ENCODE assay signal across 8 mouse cellular contexts in genomic region chr15:93596285-93596684, GRCm38 (mm10). TPM values are rescaled to one million over a fixed set of nuclear protein-coding genes. Genes with fewer than 3 reads are reported as not detected.
A peak's percentile ranks its signal among the peaks of the same experiment; 100 is the strongest.
DNase-seq lines count a peak whose midpoint lies in the region; ATAC-seq lines count a peak whose summit lies in the region.

No protein-coding gene starts in this region.

- H3K4me1 ChIP-seq in megakaryocyte, embryonic 14.5 days = peaks cover 47% of the 10 kb centered on the region

- no peaks in the 10 kb centered on the region for H3K27me3 ChIP-seq in megakaryocyte, embryonic 14.5 days (replicated peaks)

- no peaks in the 10 kb centered on the region for H3K36me3 ChIP-seq in megakaryocyte, embryonic 14.5 days (replicated peaks; ENCODE audit: low read length)

- ATAC-seq in inflammation-experienced regulatory T-cells, adult 6 months = peak; percentile 32

- intact Hi-C loops in left cerebral cortex, postnatal 10 days (cut with DNase I) = loop anchor here (5.0 to 10.0 kb wide), 3 partner anchors 91 to 611 kb away; no protein-coding TSS in a partner anchor

- H3K4me3 ChIP-seq in megakaryocyte, embryonic 14.5 days (replicated peaks) = peak overlapping the region; percentile 98

- H3K9me3 ChIP-seq in megakaryocyte, embryonic 14.5 days = no peaks in the 10 kb centered on the region

- peak; percentile 61 to 69 for DNase-seq in adrenal gland, adult 18-20 months (ENCODE audit: low spot score in 2 of 2)
- peak; percentile 87 for DNase-seq in embryo, embryonic 10.5 days (ENCODE audit: low spot score)
- peak; percentile 77 for DNase-seq in gastrocnemius, postnatal 25 days
- DNase-seq in left cerebral cortex, postnatal 10 days (ENCODE audit: extremely low spot score in 1 of 2, low spot score in 2 of 2) = peak; percentile 70 to 81
- DNase-seq in right cerebral cortex, postnatal 14 days = peak; percentile 65
- DNase-seq in MN1 (ENCODE audit: low spot score) = no peak

RNA-seq across cellular contexts. Expression of gene Prickle1, which starts 0.6 kb away (rescaled TPM):
- 10 to 100 TPM; 16.8 to 26.6 TPM for total RNA-seq in adrenal gland, adult 18-20 months (2021)
- 1 to 10 TPM; 4.1 to 4.3 TPM for total RNA-seq in gastrocnemius, postnatal 25 days (2021)
- 1 to 10 TPM in 1 of 3 experiments, under 1 TPM in 2; 0.45 to 1.5 (median 0.64) TPM for polyA plus RNA-seq in inflammation-experienced regulatory T-cells, adult 6 months (2017; shearing (Covaris generic))
- total RNA-seq in left cerebral cortex, postnatal 10 days (2021) = 10 to 100 TPM; 63.1 to 67.0 TPM
- polyA plus RNA-seq in megakaryocyte, embryonic 14.5 days (2012; ENCODE audit: insufficient read depth, low replicate concordance) = 0.81 and 0.93 TPM in 2 replicates
